Mouse (Mus musculus): Measurements from ENCODE around the gene Agxt.

The Agxt gene

DNA sequence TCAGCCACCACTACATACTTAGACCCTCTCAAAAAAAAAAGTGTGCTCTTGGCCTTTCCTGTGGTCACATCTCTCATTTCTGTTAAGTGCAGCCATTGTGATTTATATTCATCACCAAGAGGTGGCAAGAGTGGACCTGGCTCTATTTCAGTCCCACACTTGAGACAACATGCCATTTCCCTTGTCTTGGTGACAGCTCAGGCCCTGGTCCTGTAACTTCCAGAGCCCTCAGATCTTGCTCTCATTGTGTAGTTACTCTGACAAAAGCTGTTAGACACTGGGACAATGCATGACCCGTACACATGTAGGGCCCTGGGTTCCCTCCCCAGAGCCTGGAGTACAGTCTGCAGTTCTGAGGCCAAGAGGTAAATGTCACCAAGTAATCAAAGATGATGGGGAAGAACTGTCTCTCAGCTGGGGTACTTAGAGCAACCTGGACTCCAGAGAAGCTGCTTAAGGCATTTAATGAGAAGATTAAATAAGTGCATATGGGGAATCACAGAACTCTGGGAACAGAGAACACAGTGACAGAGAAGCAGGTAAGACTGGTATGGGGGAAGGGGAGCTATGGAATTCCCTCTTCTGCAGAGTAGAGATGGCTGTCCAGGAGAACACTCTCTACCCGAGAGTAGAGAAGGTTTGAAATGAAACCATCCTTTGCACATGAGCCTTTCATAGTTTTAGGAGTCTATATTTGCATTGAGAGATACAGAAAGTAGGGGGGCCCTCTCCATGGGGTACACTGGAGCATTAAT lies 16.0 kb downstream of the Agxt start:
- no peak for DNase-seq

DNA sequence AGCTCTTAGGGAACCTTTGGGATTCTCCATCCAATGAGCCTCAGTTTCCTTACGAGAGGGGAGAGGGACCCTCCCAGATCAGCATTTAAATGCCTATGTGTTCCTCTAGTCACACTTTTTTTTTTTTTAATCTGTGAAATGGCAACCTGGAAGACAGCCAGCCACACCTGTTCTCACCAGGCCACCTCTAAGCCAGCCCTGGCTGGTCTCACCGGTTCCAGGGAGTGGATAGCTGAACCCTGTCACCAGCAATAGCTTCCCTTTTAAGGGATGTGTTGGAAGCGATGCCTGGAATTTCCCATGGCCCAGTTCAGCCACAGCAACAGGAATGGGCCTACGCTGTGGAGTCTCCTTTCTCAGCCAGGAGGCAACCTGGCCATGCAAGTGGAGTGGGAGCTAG lies 22.5 kb downstream of the Agxt start:
- no peak for DNase-seq

DNA sequence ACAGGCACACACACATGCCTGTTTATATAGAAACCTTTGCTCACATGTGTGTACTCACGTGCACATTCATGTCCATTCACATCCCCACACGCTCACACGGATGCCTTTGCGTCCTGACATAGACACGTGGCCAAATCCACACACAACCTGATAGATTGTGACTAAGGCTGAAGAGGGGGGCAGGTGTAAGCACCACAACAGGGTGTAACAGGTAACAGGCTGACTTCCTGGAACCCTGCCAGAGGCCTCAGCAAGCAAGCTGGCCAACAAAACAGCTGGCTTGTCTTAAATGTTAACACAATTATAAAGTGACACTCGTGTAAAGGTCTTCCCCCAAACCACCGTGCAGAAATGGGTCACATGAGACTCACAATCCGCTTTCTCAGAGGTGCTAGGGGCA lies 23.9 kb downstream of the Agxt start:
- no peak for DNase-seq

DNA sequence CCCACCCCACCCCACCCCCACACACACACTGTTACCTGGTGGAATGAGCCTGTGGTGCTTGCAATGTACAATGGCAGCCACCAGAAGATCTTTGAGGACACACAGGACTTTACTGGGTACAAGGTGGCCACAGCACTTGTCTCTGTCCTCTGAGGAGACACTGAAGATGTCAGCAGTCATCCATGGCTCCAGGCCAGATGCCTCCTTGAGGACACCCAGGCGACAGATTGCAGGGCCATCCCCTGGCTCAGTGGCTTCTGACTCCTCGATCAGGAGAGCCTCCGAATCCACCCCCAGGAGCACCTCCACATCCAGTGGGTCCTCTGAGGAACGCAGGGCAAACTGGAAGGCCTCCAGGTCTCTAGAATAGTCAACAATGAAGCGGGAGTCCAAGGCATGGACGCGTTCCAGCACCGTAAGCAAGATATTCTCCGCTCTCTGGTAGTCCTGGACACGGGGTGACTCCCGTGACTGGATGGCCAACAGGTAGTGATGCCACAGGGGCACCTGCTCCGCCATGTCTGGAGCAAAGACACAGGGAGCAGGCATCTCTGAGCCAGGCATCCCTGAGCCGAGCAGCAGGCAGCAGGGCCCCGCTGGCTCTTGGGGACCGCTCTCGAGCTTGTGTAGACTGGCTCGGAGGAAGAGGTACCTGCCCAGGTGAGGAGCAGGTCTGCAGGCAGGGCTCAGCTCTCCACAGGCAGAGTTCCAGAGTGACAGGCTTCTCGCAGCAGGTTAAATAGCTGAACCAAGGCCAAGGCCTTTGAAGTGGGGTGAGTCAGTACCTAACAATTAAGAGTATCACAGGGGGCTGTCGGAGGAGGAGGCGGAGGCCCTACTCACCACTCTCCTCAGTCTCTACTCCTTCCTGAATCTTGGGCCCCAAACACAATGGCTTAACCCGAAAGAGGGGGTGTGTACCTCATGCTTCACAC lies 24.8 kb downstream of the Agxt start:
- no peak for DNase-seq

DNA sequence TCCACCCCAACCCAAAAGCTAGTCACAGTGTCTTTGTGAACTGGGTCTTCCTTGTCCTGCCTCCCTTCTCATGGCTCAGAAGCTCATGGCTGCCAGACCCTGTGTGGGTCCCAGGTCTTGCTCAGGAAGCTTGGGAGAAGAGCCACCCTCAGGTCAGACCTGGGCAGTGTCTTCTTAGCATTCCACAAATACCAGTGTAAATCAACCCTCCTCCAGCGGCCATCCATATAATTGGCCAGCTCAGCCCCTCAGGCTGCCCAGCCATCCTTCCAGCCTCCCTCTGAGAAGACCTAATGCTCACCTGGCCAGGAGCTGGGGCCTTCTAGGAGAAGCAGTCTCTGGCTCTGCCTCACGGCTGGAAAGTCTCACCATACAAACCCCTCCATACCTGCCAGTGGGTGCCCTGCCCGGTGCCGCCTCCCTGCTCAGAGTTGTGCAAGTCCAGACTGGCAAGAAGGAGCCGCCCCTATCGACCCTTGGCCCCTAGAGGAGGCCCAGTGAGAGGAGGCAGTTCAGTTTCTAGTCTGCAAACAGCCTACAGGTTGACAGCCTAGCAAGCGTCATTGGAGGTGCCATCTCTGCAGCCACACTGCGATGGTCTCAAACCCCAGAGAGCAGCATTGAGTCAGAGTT lies 25.6 kb downstream of the Agxt start, which contains the start of gene 2310007B03Rik:
TSS of gene 2310007B03Rik (minus strand) at position 448 of the 633 bp plus-strand sequence.
- DNase-seq, result no peak

DNA sequence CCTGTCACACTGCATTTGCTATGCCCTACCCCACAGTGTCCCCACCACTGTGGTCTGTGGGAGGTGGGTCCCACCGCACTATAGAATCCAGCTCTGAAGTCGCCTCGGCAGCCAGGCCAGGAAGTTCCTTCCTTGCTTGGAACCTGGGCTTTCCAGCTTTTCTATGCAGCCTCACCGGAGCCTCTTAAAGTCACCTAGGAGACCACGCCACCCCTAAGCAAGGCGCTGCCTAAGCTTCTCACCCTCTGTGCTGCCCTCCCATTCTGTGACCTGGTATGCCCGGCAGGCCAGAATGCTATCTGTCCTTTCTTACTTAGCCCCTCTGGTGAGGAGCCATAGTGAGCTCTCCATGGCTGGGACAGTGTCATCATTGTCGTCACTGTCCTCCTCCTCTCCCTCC lies 26.3 kb downstream of the Agxt start:
- no peak for DNase-seq

DNA sequence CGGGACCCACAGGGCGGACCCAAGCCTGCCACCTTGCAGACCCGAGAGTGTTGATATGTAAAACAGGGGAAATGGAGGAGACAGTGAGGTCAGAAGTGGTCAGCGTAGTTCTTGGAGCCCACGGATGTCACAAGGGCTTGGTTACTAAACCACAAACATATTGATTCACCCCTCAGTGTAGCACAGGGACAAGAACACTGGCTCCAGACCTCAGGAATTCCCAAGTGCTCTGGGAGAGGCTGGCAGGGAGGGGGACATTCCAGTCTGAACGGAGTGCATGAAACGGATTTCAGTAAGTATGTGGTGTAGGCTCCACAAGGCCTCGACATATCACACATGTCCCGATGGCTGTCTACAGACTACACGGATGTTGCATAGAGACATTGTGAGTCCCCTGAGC lies 26.9 kb downstream of the Agxt start:
- DNase-seq, result no peak

DNA sequence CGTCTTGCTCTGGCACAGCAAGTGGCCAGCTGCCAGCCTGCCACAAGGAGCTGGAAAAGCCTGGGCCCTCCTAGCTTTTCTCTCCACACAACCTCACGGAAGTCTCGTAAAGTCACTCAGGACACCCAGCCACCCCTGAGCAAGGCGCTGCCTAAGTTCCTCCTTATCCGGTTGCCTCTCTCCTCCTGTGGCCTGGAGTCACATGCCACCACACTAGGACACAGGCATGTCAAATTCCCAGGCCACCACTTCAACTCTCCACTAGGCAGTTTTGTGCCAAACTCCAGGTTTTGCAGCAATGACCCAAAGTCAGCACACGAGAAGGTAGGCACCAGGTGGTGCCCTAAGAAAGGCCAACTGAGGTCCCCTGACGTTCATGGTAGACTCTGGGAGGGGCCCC lies 27.5 kb downstream of the Agxt start:
- no peak for DNase-seq

DNA sequence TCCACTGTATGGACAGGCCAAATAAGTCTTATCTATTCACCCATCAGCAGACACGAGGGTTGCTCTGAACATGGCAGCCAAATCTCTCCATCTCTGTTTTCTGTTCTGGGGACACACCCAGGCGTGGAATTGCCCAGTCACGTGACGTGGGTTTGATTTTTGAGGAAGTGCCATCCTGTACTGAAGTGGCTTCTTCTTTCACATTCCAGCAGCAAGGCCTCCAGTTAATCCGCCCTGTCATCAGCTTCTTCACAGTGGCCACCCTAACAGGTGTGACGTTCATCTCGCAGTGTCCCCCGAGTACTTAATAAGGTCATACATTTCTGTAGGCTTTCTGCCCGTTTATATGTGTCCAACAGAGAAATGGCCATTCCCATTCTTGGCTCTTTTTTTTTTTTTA lies 30.4 kb downstream of the Agxt start:
- DNase-seq, result no peak

DNA sequence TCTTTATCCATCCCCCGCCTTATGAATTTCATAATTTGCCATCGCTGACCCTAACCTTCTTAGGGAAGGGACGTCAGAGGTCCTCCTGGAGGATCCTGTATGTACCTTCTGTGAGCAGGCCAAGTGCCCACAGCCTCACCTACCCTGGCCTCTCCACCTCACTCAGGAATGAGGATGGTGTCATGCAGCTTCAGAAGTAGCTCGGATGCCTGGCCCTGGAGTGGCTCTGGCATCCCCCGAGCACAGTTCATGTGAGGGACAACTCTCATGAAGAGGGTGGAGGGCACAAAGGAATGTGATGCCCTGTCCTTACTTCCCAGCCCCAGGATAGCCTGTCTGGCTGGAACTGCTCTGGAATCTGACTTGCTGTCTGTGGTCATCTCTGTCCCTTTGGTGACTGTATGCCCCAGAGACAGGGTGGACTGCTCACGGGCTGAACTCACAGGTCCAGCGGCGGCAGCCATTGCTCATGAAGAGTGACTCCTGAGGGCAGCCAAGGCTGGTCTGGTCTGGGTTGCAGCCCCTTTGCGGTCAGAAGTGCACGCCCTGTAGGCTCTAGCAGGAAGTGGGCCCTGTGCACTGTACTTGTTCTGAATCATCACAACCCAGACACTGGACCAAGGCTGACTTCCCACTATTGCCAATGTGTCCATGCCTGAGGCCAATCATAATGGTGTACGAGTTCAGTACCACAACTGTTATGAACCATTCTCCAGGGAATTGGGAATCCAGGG lies 31.5 kb downstream of the Agxt start:
- no peak for DNase-seq

DNA sequence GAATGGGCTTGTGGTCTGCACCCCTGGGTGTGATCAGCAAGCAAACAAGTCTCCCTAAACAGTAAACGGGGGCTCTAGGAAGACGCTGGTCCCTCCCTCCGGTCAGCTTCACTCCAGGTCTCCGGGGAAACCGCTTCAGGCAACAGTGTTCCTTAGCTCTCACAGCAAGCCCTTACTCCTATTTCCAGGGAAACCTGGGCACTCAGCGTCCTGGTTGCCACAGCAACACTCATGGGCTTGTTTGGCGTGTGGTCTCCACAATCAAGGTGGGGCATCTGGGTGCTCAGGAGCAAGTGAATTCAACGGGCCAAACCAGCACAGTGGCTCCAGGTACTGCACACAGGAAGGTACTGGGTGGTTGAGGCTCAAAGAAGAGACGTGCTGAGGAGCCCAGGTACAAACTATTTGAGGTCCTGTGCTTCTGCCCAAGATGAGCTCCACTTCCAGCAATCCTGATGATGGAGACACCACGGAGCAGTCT lies 33.3 kb downstream of the Agxt start, which contains the start of gene Crocc2:
TSS of gene Crocc2 (plus strand) at position 431 of the 481 bp plus-strand sequence.
- no peak for DNase-seq

DNA sequence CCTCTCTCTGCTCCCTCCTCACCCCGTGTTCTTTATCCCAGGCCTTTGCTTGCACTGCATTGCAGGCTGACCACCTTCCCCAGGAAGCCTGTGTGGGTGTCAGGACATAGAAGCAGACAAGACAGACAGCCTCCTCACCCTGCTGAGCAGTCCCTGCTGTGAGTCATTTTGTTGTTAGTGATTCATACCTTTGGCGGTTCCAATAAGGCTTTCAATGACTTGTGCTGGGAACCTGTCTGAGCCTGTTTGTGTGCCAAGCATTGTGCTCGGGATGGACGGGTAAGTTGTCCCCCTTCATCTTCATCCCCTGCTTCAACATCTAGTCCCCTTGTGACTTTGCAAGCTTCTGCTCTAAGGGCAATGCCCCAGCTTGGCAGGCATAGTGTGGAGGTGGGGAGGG lies 38.6 kb downstream of the Agxt start:
- no peak for DNase-seq

DNA sequence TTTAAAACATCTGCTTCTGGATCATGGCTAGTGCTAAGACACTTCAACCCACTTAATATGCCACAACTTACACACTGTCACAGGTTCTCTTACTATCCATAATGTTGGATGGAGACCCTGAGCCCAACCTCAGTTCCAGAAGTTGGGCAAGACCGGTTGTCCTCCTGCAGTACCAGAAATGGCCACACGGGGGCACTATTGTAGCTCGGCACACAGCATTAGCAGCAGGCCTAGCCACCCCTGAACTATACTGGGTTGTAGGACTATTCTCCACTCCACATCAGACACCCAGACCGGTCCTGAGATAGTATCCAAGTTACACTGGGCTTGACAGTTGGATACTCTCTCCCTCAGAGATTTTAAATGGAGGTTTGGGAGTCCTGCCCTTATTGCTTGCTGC lies 39.4 kb downstream of the Agxt start:
- peak; percentile 34 to 75 for DNase-seq

DNA sequence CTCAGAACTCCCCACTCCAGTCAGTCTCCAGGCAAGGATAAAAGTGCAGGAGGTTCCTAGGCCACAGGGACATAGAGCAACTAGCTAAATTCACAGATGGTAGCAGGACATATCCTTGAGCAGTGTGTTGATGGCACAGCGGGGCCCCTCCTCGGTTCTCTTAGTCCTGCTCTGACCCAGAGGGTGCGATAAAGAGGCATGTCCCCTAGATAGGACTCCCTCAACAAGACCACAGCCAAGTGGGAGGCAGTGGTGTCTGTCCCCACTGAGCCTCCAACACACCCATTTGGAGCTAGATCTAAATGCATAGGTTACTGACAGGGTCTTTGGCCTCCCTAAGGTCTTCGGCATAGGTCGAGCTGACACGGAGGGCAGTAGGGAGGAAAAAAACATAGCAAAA lies 40.8 kb downstream of the Agxt start:
- DNase-seq, result no peak

DNA sequence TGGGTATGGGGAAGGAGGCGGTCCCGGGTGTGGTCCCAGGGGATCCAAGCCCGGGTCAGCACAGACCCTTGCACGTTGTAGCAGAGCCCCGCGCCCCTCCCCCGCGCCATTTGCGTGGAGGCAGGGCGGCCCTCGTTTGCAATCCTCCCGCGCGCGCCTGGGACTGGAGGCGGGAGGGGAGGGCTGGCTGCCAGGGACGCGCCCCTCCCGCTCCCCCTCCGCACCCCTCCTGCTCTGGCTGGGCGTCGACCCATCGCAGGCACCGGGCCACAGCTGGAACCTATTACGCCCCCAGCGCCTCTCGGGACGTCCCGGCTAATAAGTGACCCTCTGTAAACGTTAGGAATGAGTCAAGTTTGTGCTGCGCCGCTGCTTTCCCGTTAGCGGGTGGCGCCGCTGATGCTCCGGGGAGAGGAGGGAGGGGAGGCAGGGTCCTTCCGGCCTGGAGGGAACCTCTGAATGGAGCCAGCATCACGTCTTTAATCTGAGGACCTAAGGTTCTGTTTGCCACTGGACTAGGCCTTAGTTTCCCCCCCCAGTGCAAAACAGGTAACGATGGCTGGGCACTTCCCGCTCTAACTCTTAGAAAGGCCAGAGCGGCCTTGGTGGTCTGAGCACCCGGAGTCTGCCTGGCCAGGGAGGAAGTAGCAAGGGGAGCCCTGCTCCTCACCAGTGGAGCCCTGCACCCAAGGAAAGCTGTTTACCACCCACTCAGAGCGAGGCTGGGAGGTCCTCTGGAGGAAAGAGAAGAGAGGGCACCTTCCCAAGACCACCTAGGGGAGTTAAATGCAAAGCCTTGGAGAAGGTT lies 41.7 kb downstream of the Agxt start:
- DNase-seq, result peak; percentile 7 to 11

DNA sequence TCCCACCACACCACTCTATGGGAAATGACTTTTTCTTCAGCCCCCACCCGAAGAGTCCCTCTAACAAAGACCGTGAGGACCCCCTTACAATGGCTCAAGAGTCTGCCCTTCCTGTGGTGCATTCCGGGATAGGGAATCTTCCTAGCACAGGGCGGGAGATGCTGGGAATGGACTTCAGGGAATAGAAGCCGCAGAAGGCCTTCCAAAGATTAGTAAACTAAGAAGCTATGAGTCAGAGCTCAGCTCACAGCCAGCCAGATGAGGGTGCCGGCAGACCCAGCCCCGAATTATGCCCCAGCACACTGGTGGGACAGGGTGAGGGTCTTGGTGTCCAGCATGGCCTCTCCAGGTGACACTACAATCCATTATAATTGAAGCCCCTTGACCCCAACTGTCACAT lies 47.2 kb downstream of the Agxt start:
- DNase-seq, result no peak

DNA sequence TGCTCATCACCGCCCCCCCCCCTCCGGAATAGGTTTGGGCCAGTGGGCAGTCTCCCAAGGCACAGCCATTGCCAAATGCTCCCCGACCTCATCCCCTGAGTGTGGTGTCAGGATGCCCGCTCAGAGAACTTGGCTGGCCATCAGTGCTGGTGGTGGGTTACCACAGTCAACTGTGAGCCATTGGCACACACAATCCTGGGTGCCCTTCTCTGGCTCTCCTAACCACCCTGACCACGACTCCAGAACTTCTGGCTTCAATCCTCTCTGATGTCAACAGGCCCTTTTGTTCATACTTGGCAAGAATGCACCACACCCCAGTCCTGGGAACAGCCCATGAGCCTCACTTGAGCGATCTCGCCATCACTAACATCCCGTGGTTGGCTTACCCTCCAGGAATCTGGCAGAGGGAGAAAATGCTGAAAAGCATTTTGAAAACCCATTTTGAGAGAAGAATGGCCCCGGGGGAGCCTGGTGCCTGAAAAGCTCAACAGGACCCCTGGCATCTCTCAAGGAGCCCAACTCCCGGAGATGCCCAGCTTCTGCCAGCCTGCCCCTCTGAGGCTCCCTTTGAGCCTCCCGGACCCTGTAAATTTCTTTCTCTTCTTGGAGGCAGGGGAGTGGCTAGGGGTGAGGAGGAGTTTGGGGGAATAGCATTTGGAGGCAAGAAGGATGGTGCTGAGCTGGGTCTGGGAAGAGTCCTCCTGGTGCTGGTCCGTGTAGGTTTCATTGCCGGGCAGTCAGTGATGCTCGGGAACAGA lies 49.2 kb downstream of the Agxt start:
- no peak for DNase-seq

DNA sequence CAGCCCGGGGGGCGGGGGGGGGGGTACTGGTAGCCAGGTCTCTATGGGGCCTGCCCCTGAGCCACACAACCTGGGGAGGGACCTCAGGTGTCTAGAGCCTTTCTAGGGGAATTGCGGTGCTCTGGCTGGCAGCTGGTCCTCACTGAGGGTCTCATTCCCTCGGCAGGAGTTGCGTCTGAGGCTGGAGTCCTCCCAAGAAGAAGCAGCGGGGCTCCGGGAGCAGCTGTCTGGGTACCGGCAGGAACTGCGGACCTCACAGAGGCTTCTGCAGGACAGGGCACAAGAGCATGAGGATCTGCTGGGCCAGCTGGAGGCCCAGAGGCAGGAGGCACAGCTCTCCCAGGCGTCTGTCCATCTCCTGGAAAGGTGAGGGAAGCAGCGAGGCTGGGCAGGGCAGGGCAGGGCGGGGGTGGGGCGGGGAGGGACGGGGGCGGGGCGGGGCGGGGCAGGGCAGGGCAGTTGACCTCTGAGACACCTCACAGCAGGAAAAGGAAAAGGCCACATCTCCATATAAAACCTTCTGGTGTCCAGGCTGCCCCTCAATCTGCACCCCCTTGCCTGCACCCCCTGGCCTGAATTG lies 55.8 kb downstream of the Agxt start:
- DNase-seq, result no peak

DNA sequence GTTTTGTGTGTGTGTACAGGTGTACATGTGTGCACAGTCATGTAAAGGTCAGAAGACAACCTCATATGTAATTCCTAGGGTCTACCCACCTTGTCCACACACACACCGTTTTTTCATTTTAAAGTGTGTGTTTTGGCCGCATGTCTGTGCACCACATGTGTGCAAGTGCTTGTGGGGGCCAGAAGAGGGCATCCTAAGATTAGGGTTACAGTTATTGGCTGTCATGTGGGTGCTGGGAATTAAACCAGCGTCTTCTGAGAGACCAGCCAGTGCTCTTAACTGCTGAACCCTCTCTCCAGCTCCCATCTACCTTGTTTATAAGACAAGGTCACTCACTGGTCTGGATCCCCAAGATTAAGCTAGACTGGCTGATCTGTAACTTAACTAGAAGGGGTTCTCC lies 59.9 kb downstream of the Agxt start:
- no peak for DNase-seq

Data from spleen, adult 18-20 months (tissue).